Mouse (Mus musculus): Measurements from ENCODE around the gene Rab5a. TPM values are rescaled to one million over a fixed set of nuclear protein-coding genes. Genes with fewer than 3 reads are reported as not detected.

The Rab5a gene
- polyA plus RNA-seq (2017; shearing (Covaris generic)) = 166 TPM

DNA sequence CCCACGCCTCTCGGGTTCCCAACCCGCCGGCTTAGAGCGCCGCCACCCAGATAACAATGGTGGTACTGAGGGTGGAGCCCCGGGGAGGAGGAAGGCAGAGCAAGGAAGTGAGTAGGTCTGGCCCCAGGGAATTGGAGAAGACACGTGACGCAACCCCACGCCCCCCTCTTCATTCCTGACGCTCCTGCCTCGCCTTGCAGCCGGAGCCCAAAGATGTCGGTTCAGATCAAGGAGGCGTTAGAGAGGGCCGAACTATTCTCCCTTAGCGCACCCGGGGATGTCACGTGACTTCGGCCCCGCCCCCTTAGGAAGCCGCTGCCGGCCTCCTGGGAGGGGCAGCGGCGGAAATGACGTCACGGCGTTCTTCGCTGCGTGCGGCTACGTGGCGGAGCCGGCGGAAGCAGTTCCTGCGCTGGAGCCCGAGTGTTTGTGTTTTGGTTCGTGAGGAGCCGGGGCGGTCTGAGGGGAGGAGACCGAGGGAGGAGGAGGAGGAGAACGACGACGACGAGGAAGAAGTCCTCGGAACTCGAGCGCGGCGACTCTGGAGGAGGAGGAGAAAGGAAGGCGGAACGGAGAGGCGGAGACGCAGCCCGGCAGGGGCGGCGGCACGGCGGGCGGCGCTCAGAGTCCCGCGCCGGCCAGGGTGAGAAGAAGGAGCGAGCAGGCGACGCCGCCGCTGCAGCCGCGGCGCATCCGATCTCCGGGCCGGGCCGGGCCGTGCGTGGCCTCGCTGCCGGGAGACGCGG is at the start of gene Rab5a:
Gene Rab5a (plus strand): TSS at position 377 of the 746 bp plus-strand sequence.

DNA sequence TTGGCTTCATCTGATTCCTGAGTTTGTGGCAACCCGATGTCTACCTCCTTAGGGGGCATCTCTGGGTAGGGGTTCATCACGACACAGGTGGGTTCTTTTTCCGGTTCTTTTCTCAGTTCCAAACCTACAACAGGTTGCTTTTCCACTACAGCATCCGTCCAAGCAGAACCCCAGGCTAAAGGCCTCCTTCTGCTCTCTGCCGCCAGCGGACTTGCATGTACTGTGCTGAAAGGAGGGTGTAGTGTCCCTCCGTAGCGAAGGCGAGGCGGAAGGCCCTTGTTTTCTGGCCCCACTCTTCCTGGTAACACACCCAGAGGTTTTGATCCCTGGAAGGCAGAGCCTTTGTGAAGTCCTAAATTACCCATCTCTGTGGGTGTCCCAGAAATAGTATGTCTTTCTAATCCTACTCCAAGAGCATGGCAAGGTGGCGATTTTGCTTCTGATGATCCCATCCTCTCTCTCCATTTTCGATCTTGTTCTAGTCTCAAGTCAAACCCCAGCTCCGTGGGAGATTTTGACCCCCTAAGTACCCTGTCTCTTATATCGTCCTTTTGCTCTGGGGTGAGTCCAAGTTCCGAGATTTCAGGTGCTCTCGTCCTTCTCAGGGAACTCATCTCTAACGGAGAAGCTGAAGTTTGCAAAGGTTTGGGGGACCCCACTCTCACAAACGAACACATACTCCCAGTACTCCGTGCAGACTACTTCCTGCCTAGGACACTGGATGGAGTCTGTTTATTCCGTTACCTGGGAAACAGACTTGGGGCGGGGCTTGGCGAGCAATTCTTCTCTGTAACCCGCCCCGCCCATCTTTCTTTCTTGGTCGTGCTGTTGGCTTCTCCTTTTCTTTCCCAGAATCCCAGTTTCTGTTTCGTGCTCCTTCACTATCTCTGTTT is 16.2 kb upstream of the Rab5a start, which contains the start of gene Efhb:
Gene Efhb (minus strand): TSS at position 719 of the 893 bp plus-strand sequence.

DNA sequence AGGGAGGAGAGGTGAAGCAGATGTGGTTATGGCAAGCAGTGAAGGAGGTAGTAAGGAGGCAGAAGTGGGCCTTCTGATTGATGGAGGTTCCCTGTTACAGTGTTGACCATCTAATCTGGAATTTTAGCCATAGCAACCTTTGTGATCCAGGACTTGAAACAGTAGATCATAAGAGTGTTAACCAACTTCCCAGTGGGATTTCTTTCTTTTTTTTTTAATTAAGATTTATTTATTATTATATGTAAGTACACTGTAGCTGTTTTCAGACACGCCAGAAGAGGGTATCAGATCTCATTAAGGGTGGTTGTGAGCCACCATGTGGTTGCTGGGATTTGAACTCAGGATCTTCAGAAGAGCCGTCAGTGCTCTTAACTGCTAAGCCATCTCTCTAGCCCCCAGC is 60.3 kb downstream of the Rab5a start, which contains the start of gene Pp2d1:
Gene Pp2d1 (minus strand): TSS at position 101 of the 400 bp plus-strand sequence.

Other genes starting within 250 kb of the Rab5a start
- gene Efhb, start 15.9 kb upstream of the Rab5a start, polyA plus RNA-seq (2017; shearing (Covaris generic)) = 0.34 TPM
- 0.89 TPM for gene Pp2d1, start 60.2 kb downstream of the Rab5a start, polyA plus RNA-seq (2017; shearing (Covaris generic))
- gene Kat2b, start 87.6 kb downstream of the Rab5a start, polyA plus RNA-seq (2017; shearing (Covaris generic)) = 15.3 TPM
- 0.17 TPM for gene Sgo1, start 210.1 kb downstream of the Rab5a start, polyA plus RNA-seq (2017; shearing (Covaris generic))